Mouse (Mus musculus) thymus, adult 2 months (tissue): ENCODE measurements around the gene Trpv2. TPM values are rescaled to one million over a fixed set of nuclear protein-coding genes. Genes with fewer than 3 reads are reported as not detected.

Experiments
- DNase-seq: peaks from one replicate; pipeline ENCODE4 v3.0.0; 2021
- H3K27ac ChIP-seq: fragments of 200-500 bp; 2 replicates; pipeline ENCODE4 v1.5.1; 2012; ENCODE audit warnings: low read length, control low read depth; ENCODE audit not compliant: control insufficient read depth, insufficient read depth
- H3K27me3 ChIP-seq: fragments of 200-500 bp; 2 replicates; pipeline ENCODE4 v1.6.1; 2012; ENCODE audit warnings: mild to moderate bottlenecking, low read length, moderate library complexity, mixed read lengths; ENCODE audit not compliant: control insufficient read depth, insufficient read depth
- H3K36me3 ChIP-seq: fragments of 200-500 bp; 2 replicates; pipeline ENCODE4 v1.6.1; 2012; ENCODE audit warnings: mild to moderate bottlenecking, low read length, moderate library complexity; ENCODE audit not compliant: control insufficient read depth, insufficient read depth
- H3K4me1 ChIP-seq: fragments of 200-500 bp; replicated peaks from 2 replicates; pipeline ENCODE4 v1.6.1; 2012; ENCODE audit warnings: low read length; ENCODE audit not compliant: control insufficient read depth, insufficient read depth
- H3K4me3 ChIP-seq: fragments of 200-500 bp; 2 replicates; pipeline ENCODE4 v1.5.1; 2012; ENCODE audit warnings: mild to moderate bottlenecking, low read length, control low read depth, moderate library complexity; ENCODE audit not compliant: control insufficient read depth, insufficient read depth
- CTCF ChIP-seq: fragments of 200-500 bp; IDR thresholded peaks from 2 replicates; pipeline ENCODE4 v1.5.1; 2012; ENCODE audit warnings: mild to moderate bottlenecking, control low read depth, low read length, moderate library complexity, borderline replicate concordance; ENCODE audit not compliant: control insufficient read depth, poor library complexity, insufficient read depth; ENCODE audit errors: extremely low read depth
- POLR2A ChIP-seq: fragments of 200-500 bp; IDR thresholded peaks from 2 replicates; pipeline ENCODE4 v1.6.1; 2012; ENCODE audit warnings: mild to moderate bottlenecking, low read length, control low read depth, moderate library complexity; ENCODE audit not compliant: control insufficient read depth, poor library complexity, insufficient read depth; ENCODE audit errors: extremely low read depth
- WGBS: fragments of 180-500 bp; shearing (Covaris S2); methylation state at CpG from one replicate; pipeline ENCODE4 v1.1.7; 2018; 5-methylcytosine and 5-hydroxymethylcytosine counted together
- polyA plus RNA-seq: library from polyadenylated mRNA; depleted of rRNA; stranded (reverse); fragments of >200 nt; gene quantifications from 2 replicates; pipeline ENCODE4 v1.2.3, GENCODE M21; 2012

Trpv2 gene
- polyA plus RNA-seq, 1 experiment = 96.0 TPM

GRCm38 (mm10) chr11:62557205-62557604 is 17.1 kb upstream of the Trpv2 start:
- no peak for TF ChIP-seq POLR2A
- no peaks in the 10 kb centered on the region for H3K27me3 ChIP-seq
- DNase-seq = no peak
- 84% methylated on average over 5 of the region's 5 CpGs for WGBS
- no peak overlapping the region for H3K27ac ChIP-seq
- H3K4me1 ChIP-seq = peaks cover 12% of the 10 kb centered on the region
- H3K4me3 ChIP-seq = no peak overlapping the region
- peaks cover 21% of the 10 kb centered on the region for H3K36me3 ChIP-seq

- no peak for DNase-seq
- Histone ChIP-seq H3K36me3 (peaks cover 20% of the 10 kb centered on the region), H3K27me3 (no peaks in the 10 kb centered on the region), H3K27ac (no peak overlapping the region), H3K4me3 (no peak overlapping the region), H3K4me1 (peaks cover 12% of the 10 kb centered on the region)
- WGBS = 87% methylated on average over 2 of the region's 2 CpGs
- TF ChIP-seq POLR2A (no peak), CTCF (no peak)
Measured at GRCm38 (mm10) chr11:62558152-62558551, 16.1 kb upstream of the Trpv2 start.

GRCm38 (mm10) chr11:62558961-62559646 is 15.2 kb upstream of the Trpv2 start:
- DNase-seq = no peak
- peaks cover 12% of the 10 kb centered on the region for H3K4me1 ChIP-seq
- peaks cover 10% of the 10 kb centered on the region for H3K36me3 ChIP-seq
- 31% methylated on average over 6 of the region's 6 CpGs for WGBS
- H3K4me3 ChIP-seq = no peak overlapping the region
- peak overlapping the region; percentile 25; the same call in 1 of the 2 replicates for H3K27ac ChIP-seq
- no peaks in the 10 kb centered on the region for H3K27me3 ChIP-seq
- TF ChIP-seq CTCF (no peak), POLR2A (no peak)

GRCm38 (mm10) chr11:62560463-62561016 is 13.7 kb upstream of the Trpv2 start:
- Histone ChIP-seq H3K36me3 (no peaks in the 10 kb centered on the region; the same call in 1 of the 2 replicates), H3K27me3 (no peaks in the 10 kb centered on the region), H3K4me1 (peaks cover 12% of the 10 kb centered on the region), H3K4me3 (peak overlapping the region; percentile 11; the same call in 1 of the 2 replicates), H3K27ac (no peak overlapping the region)
- DNase-seq = no peak
- 62% methylated on average over 43 of the region's 43 CpGs for WGBS
- TF ChIP-seq CTCF = no peak

GRCm38 (mm10) chr11:62563590-62563989 is 10.7 kb upstream of the Trpv2 start:
- Histone ChIP-seq H3K36me3 (no peaks in the 10 kb centered on the region), H3K27ac (no peak overlapping the region), H3K27me3 (no peaks in the 10 kb centered on the region), H3K4me3 (no peak overlapping the region), H3K4me1 (peaks cover 14% of the 10 kb centered on the region)
- TF ChIP-seq CTCF (no peak), POLR2A (no peak)
- no peak for DNase-seq
- 96% methylated on average over 2 of the region's 2 CpGs for WGBS

GRCm38 (mm10) chr11:62565747-62566146 is 8.5 kb upstream of the Trpv2 start:
- no peaks in the 10 kb centered on the region for H3K36me3 ChIP-seq
- H3K4me3 ChIP-seq = no peak overlapping the region
- no peak for TF ChIP-seq CTCF
- TF ChIP-seq POLR2A = no peak
- H3K27ac ChIP-seq = no peak overlapping the region
- 86% methylated on average over 7 of the region's 7 CpGs for WGBS
- 0 out of 2 replicates have a peak, but pooled peaks cover 2% of the 10 kb centered on the region for H3K4me1 ChIP-seq
- no peak for DNase-seq
- H3K27me3 ChIP-seq = no peaks in the 10 kb centered on the region

- H3K27ac ChIP-seq = no peak overlapping the region
- H3K4me1 ChIP-seq = 0 out of 2 replicates have a peak, but pooled peaks cover 2% of the 10 kb centered on the region
- WGBS = 70% methylated on average over 1 of the region's 1 CpGs
- H3K36me3 ChIP-seq = no peaks in the 10 kb centered on the region
- no peaks in the 10 kb centered on the region for H3K27me3 ChIP-seq
- TF ChIP-seq POLR2A (no peak), CTCF (no peak)
- H3K4me3 ChIP-seq = no peak overlapping the region
- no peak for DNase-seq
Measured at GRCm38 (mm10) chr11:62566211-62566610, 8.1 kb upstream of the Trpv2 start.
